Mouse (Mus musculus) c-Kit-positive CD71-positive TER-119-positive erythroid progenitor cells, embryonic 14.5 days (primary cell): ENCODE data around the gene Rad9a.
A peak's percentile ranks its signal among the peaks of the same experiment; 100 is the strongest.

Source experiments
- DNase-seq: peaks from one replicate; pipeline ENCODE4 v3.0.0-alpha.2; 2013; ENCODE audit warnings: low spot score

The Rad9a gene

DNA sequence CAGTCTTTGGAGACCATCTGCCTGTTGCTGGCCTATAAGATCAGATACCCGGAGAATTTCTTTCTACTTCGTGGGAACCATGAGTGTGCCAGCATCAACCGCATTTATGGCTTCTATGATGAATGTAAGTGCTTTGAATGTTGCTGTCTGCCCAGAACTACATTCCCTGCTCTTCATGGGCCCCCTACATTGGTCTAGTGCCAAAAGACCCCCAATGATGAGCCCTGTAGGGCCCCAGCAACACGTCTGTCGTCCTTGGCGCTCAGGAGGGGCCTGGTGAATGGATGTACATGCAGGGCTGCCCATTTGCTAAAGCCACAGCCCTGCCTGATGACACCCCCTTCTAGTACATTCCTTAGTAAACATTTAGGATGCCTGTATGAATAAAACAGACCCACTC, 8.3 kb downstream of the Rad9a start:
- DNase-seq, result no peak

DNA sequence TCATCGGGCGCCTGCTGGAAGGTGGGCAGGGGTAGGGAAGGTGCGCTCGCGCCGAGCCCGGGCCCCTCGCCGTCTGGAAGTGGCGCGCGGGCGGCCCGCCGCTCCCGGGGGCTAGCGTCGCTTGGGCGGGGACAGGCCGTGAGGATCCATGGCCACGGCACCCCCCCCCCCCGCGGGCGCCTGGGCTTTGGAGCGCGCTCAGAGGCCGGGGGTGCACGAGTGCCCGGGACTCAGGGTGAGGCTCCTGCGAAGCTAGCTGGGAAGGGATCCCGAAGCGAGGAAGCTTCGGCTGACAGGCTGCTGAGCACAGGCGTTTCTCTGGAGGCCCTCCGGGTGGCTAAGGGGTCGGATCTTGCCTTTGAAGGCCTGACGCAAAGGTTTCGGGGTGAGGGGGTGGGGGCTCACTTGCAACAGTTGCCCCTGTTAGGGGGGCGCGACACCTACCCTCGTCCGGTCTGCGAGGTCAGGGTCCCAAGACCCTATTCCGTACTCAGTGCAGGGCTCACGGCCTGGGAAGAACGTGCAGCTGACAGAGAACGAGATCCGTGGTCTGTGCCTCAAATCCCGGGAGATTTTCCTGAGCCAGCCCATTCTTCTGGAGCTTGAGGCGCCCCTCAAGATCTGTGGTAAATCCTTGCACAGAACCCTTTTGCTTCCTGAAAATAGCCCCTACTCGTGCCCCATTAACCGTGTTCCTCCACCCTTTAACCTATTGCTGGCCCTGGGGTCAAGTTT, 9.0 kb downstream of the Rad9a start:
- peak; percentile 22 for DNase-seq

GRCm38 (mm10) chr19:4191528-4192250, 9.8 kb downstream of the Rad9a start, which contains the start of gene Ppp1ca:
Gene Ppp1ca, plus strand, starts transcription at chr19:4192065.
- peak; percentile 94 for DNase-seq

DNA sequence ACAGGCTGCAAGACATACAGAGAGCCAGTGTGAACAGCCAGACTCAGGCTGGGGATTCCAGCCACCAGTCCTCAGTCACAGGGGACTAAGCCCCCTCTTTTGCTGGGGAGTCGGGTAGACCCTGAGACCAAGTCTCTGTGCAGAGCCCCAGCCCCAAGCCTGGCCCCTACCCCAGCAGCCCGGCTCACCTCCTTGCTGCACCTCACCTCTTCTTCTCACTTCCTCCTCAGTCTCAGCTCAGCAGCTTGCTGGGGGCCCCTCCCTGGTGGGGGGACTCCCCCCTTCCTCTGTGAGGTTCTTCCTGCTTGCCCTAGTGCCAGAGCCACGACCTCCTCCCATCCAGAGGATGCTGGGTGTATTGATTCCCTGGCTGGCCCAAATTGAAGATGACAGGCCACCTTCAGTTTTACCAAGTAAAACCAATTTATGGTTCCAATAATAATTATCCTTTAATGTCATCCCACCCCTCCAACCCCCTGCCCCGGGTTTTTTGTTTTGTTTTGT, 10.6 kb downstream of the Rad9a start, which contains the start of gene Tbc1d10c:
Gene Tbc1d10c, minus strand, starts transcription at position 454 of the 504 bp plus-strand sequence.
- no peak for DNase-seq

DNA sequence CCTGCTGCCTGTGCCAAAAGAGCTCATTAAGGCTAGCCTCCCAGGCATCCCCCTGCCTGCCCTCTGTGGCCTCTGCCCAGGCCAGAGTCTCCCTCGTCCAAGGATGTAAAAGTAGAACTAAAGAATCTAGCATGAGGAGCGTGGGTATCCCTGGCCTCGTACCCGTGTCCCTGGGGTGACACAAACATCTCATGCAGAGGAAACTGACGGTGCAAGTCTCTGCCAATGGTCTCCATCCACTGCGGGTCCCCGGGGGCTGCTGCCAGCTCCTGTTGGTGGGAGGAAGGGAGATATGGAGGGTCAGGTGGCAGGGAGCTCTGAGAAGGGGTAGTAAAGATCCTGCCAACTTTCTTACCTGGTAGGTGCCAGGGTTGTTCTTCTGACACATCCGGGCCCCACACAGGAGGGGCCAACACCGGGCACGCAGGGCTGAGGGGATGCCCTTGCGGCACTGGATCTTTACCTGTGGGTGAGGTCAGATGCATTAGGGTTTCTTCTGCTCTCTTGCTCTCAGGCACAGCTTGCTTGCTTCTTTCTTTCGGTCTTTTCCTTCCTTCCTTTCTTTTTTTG, 12.3 kb downstream of the Rad9a start:
- no peak for DNase-seq

DNA sequence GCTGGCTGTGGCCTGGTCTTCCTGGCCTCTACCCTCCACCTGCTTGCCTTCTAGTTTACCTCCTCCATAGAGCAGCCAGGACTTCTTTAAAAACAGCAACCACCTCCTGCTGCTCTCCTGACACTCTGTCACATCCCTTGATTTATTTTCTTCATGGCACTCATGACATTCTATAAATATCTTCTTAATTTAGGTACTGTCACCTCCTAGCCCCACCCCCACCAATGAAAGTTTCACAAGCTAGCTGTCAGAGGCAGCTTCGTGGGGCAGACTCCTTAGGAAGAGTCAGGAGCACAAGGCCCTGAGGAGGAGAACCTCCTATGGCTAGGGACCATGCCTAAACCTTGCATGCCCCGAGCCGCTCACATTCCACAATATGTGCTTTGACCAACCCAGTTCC, 14.2 kb downstream of the Rad9a start:
- DNase-seq, result no peak

- no peak for DNase-seq
These were observed 16.2 kb downstream of the Rad9a start for GRCm38 (mm10) chr19:4184976-4185975.

DNA sequence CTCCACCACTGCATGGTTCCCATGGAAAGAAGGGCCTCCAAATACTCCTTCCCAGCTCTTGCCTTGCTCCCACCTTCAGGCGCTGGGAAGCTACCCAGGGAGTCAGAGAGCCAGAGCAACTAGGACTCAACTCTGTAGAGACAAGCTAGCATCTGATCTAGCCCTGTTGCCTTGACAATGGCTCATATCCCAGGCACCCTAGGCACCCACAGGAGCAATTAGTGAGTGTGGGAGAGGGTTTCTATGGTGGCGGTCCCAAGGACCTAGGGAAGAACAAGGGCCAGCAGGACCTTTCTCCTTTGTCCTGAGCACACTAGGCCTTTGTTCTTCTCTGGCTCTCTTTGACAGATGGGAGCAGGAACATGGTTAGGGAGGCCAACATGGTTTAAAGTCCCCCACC, 17.8 kb downstream of the Rad9a start:
- no peak for DNase-seq

- no peak for DNase-seq
These were observed 19.6 kb downstream of the Rad9a start for GRCm38 (mm10) chr19:4181892-4182291.

GRCm38 (mm10) chr19:4180411-4180810, 21.1 kb downstream of the Rad9a start:
- no peak for DNase-seq

- DNase-seq, result no peak
These were observed 26.0 kb downstream of the Rad9a start, which contains the start of gene Carns1 for GRCm38 (mm10) chr19:4175368-4175947. Gene Carns1, minus strand, starts transcription at chr19:4175479.

DNA sequence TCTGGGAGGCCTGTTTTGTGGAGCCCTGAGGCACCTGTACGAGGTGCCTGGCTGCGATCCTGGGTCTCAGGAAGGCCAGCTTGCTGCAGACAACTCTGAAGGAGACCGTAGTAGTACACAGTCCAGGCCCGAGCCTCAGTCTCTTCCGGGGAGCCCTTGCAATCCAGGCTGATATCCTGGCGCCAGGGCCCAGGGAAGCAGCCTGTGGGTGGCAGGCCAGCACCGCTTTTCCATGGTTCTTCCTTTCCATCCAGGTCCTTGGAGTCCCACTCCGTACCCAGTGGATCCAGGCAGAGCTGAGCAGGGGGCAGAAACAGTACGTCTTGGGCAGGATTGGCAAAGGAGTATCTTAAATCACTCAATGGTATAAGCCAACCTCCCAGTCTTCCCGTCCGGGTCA, 28.5 kb downstream of the Rad9a start:
- DNase-seq, result no peak

DNA sequence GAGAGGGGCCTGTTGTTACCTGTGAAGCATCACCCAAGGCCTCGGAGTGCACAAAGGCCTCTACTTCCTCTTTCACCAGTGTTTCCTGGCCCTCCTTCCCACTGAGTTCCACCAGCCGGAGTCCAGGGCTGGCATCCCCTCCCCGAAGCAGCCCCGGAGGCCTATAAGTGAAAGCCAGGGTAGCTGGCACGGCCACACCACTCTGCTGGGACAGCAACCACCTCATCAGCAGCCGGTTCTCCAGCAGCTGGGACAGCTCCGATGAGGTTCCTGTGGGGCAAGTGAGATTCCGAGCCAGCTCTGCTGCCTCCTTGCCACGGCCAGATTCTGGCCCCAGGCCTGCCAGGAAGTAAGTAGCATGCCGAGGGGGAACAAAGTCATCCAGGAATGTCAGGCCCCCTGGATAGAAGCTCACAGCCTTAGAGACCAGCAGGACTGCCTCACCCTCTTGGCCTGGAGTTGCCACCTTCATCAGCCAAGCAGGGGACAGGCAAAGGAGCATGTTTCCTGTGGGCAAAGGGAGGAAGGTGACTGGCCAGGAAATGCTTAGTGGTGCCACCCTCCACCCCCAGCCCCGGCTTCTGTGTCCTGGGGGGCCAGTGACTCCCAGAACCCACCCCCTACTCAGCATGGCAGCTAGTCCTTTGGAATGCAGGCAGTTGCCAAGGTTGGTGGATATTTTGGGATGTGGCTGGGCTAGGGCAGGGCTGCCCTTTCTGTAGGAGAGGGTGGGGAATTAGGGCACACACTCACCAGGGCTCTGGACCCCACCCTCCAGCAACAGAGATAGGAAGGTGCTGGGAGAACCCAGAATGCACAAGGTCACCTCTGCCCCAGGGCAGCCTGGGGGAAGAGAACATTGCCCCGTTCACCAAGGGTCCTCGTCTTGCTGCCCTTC, 29.8 kb downstream of the Rad9a start:
- no peak for DNase-seq

DNA sequence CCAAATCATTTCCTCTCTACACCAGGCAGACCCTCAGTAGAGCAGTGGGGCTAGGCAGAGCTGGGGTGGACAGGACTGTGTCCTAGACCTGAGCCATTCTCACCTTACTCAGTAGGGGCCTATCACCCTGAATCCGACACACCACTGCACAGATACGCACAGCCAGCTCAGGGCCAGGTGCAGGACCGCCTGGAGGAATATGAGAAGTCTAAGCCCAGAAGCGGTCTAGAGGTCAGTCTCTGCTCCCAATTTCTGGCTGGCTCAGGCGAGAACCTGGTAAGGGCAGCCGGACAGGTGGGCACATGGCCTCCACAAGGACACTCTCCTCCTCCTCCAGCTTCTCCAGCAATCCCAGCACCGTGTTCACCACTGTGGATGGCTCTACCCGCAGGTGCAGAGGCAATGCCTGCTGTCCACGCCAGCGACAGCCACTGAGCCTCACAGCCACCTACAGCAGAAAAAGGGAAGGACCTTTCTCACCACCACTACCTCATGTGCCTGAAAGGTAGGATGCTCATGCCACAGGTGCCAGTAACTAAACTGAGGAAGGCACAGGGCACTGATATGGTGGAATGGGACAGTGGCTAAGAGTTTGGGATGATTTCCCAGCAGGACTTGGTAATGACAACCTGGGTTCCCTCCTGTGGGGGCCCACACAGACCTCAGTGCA, 30.6 kb downstream of the Rad9a start:
- no peak for DNase-seq

DNA sequence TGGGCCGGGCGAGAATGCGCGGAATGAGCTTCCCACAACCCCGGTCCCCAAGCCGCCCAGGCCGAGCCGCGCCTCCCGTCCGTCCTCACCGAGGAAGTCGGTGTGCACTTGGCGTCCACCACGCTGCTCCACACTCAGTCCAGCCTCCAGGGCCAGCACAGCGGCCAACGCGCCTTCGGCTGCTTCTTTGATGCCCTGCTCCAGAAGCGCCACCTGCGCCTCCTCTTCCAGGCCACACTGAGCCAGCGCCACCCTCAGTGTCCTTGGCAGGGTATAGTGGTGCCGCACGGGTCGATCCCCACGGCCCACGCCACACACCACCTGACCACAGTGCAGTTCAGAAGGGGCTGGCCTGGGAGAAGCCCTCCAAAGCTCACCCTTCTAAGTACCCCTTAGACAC, 31.7 kb downstream of the Rad9a start:
- no peak for DNase-seq

DNA sequence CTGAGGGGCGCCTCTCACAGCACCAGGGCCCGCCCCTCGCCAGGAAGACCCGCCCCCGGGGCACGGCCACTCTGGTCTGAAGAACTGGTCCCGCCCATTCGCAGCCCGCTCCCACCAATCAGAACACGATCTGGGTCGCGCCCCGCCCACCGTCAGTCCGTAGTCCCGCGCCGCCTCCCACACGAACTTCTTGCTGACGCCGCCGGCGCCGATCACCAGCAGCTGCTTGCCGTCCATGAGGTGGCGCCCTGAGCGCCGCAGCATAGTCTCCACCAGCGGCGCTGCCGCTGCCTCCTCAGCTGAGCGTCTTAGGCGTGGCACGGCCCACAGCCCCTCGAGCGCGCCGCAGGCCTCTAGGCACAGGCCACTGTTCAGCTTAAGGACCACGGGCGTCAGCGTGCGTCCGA, 32.1 kb downstream of the Rad9a start:
- DNase-seq, result peak; percentile 97

DNA sequence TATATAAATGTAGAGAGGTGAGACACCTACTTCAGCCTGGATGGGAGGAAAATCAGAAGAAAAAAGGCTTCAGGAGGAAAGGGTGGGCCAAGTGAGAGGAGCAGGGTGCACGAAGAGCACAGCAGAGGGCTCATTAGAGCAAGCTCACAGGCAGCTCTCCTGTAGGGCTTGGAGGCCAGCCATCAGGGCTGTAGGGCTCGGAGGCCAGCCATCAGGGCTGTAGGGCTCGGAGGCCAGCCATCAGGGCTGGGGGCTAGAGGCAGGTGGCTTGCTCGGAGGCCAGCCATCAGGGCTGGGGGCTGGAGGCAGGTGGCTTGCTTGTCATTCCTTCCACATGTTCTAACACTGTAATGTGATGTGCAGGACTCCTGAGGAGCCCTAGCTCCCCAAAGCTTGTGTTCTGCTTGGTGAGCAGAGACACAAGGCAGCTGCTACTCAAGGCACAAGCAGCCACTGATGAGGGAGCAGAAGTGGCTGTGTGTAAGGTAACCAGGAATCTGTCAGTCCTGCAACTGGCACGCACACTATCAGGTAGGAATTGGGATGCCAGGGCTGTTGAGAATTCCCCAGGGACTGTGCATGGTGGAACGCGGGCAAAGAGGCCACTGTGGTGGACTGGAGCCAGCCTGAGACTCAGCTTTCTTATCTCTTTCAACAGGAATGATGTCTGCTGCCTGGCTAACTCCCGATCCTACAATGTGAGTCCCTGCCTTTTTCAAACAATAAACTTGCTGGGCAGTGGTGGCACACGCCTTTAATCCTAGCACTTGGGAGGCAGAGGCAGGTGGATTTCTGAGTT, 34.6 kb downstream of the Rad9a start:
- no peak for DNase-seq

DNA sequence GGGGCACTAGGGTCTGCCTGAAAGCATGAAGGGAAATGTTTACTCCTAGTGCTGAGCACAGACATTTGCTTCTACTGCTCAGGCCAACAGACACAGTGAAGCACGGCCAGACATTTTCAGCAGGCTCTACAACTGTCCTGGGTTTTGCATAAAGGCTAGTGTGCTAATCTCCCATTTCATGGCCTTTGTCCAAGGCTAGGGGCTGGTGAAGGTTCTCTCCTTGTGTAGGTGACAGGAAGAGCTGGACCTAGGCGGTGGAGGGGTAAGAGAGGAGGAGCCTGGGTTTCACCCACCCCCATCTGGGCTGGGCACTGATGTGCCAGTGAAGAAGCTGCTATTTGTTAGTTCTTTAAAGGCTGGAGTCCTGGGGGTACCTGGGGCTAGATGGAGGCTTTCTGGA, 36.7 kb downstream of the Rad9a start:
- no peak for DNase-seq

DNA sequence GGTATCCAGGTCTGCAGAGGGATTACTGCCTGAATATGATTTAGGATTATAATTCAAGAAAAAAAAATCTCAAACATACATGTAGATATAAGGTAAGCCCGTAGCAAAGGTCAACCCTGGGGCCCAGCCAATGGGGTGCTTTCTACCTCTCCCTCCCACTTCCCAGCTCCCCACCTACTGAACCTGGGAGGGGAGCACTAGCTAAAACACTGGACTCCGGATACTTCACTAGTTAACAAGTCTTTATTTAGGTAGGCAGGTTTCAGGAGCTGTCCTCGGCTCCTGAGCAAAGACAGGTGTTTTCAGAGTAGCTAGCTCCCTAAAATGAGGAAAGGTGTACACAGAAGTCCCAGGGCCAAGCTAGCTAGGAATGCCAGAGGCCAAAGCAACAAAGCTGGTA, 37.4 kb downstream of the Rad9a start:
- no peak for DNase-seq
